Comparison of ENCODE assay signal across 22 mouse cellular contexts in genomic region chr9:71476601-71477000, GRCm38 (mm10). TPM values are rescaled to one million over a fixed set of nuclear protein-coding genes. Genes with fewer than 3 reads are reported as not detected.
DNase-seq lines count a peak whose midpoint lies in the region; ATAC-seq and TF ChIP-seq lines count a peak whose summit lies in the region.
"Had no signal": no experiment of that assay in that cellular context is flagged by ENCODE, and none has a peak within 500 bp of the region (broad histone marks: within the 10 kb centered on the region; RNA-seq: fewer than 3 reads in every experiment).

No protein-coding gene starts in this region.

- peaks cover 57% of the 10 kb centered on the region for H3K36me3 ChIP-seq in liver, postnatal 0 days (replicated peaks; ENCODE audit: insufficient read depth, low read length)
- H3K36me3 ChIP-seq in liver, embryonic 11.5 days (ENCODE audit: control insufficient read depth, insufficient read depth, low read length) = peaks cover 58% of the 10 kb centered on the region
- peaks cover 77% of the 10 kb centered on the region for H3K36me3 ChIP-seq in E14TG2a.4 (ENCODE audit: insufficient read depth, low read length)

- no peaks in the 10 kb centered on the region for H3K27me3 ChIP-seq in liver, postnatal 0 days (ENCODE audit: insufficient read depth, low read length)
- no peaks in the 10 kb centered on the region for H3K27me3 ChIP-seq in liver, embryonic 11.5 days (replicated peaks; ENCODE audit: control insufficient read depth, insufficient read depth, low read length)
- no peaks in the 10 kb centered on the region for H3K27me3 ChIP-seq in E14TG2a.4 (ENCODE audit: insufficient read depth, low read length)
- H3K27me3 ChIP-seq: embryonic facial prominence, embryonic 13.5 days; forebrain, embryonic 12.5 days; heart, embryonic 13.5 days; hindbrain, embryonic 12.5 days had no signal

- H3K4me1 ChIP-seq in liver, postnatal 0 days (ENCODE audit: insufficient read depth) = no peaks in the 10 kb centered on the region
- peaks cover 11% of the 10 kb centered on the region for H3K4me1 ChIP-seq in liver, embryonic 11.5 days (replicated peaks; ENCODE audit: control insufficient read depth, insufficient read depth, low read length)
- H3K4me1 ChIP-seq in E14TG2a.4 (replicated peaks; ENCODE audit: low read depth, low read length) = peaks cover 30% of the 10 kb centered on the region
- H3K4me1 ChIP-seq: embryonic facial prominence, embryonic 13.5 days; forebrain, embryonic 12.5 days; hindbrain, embryonic 12.5 days had no signal

- H3K9me3 ChIP-seq in liver, postnatal 0 days (ENCODE audit: low read length) = no peaks in the 10 kb centered on the region
- no peaks in the 10 kb centered on the region for H3K9me3 ChIP-seq in liver, embryonic 11.5 days (ENCODE audit: control insufficient read depth, low read length)
- H3K9me3 ChIP-seq in E14TG2a.4 (ENCODE audit: low read length) = no peaks in the 10 kb centered on the region
- H3K9me3 ChIP-seq: embryonic facial prominence, embryonic 13.5 days; forebrain, embryonic 12.5 days had no signal

- no peak overlapping the region for H3K9ac ChIP-seq in liver, postnatal 0 days (replicated peaks)
- H3K9ac ChIP-seq in liver, embryonic 11.5 days (ENCODE audit: low read depth, low read length) = no peak overlapping the region
- H3K9ac ChIP-seq: embryonic facial prominence, embryonic 13.5 days; forebrain, embryonic 12.5 days; heart, embryonic 13.5 days; hindbrain, embryonic 12.5 days had no signal

- H3K4me3 ChIP-seq in liver, postnatal 0 days (ENCODE audit: low read depth, low read length) = no peak overlapping the region
- no peak overlapping the region for H3K4me3 ChIP-seq in liver, embryonic 11.5 days (ENCODE audit: low read depth, low read length)
- H3K4me3 ChIP-seq in E14TG2a.4 (replicated peaks; ENCODE audit: low read length) = no peak overlapping the region
- H3K4me3 ChIP-seq: embryonic facial prominence, embryonic 13.5 days; forebrain, embryonic 12.5 days; heart, embryonic 13.5 days; hindbrain, embryonic 12.5 days had no signal

- peak; percentile 23 for DNase-seq in heart, adult 11 months
- DNase-seq in heart, postnatal 4 days = no peak
- no peak for DNase-seq in liver, postnatal 0 days
- no peak for DNase-seq in liver, embryonic 11.5 days (ENCODE audit: low spot score)
- DNase-seq in ZHBTc4 (ENCODE audit: low read depth, low spot score) = peak; percentile 71
- DNase-seq in kidney, postnatal 4 days = no peak
- DNase-seq: adrenal gland, postnatal 14 days; B cell, adult 2 months; cerebellum, adult 11-12 months; cerebellum, adult 9-11 months; cerebellum, postnatal 36 days; gastrocnemius, postnatal 10 days; heart, postnatal 36 days had no signal

- H3K27ac ChIP-seq in liver, postnatal 0 days (ENCODE audit: low read depth) = no peak overlapping the region
- no peak overlapping the region for H3K27ac ChIP-seq in liver, embryonic 11.5 days (ENCODE audit: low read depth, low read length)
- H3K27ac ChIP-seq: embryonic facial prominence, embryonic 13.5 days; forebrain, embryonic 12.5 days; heart, embryonic 13.5 days; hindbrain, embryonic 12.5 days had no signal

- 0 out of 2 replicates have a peak, but pooled peaks have one; percentile 5 for TF ChIP-seq CTCF in liver, postnatal 0 days (IDR thresholded peaks at IDR 0.05; ENCODE audit: low read depth)
- peak; percentile 36 for TF ChIP-seq CTCF in E14TG2a.4 (conservative IDR thresholded peaks at IDR 0.05; ENCODE audit: low read length)

- H3K4me2 ChIP-seq in liver, postnatal 0 days (ENCODE audit: low read depth, low read length) = no peak overlapping the region
- no peak overlapping the region for H3K4me2 ChIP-seq in liver, embryonic 11.5 days
- H3K4me2 ChIP-seq: embryonic facial prominence, embryonic 13.5 days; forebrain, embryonic 12.5 days; heart, embryonic 13.5 days; hindbrain, embryonic 12.5 days had no signal

- WGBS in liver, postnatal 0 days (ENCODE audit: insufficient replicate concordance) = 89% methylated on average over 3 of the region's 3 CpGs
- WGBS in liver, embryonic 11.5 days = 92% methylated on average over 3 of the region's 3 CpGs

- no peak for ATAC-seq in liver, postnatal 0 days
- ATAC-seq in liver, embryonic 11.5 days (replicated peaks; ENCODE audit: low FRiP score) = no peak
- ATAC-seq: activated CD4-positive, CD25-positive, alpha-beta regulatory T cell, adult 4 months; CD4-positive, CD25-positive, alpha-beta regulatory T cell, adult 4 months; forebrain, embryonic 16.5 days; hindbrain, embryonic 16.5 days had no signal

- TF ChIP-seq EP300 in liver, postnatal 0 days (IDR thresholded peaks at IDR 0.05; ENCODE audit: low read depth) = no peak

RNA-seq across cellular contexts. Expression of gene Polr2m, which starts 9.1 kb away (rescaled TPM):
- 100 to 1,000 TPM; 299 to 302 TPM for total RNA-seq in heart, postnatal 4 days (2021)
- 69.2 and 71.1 TPM in 2 replicates for polyA plus RNA-seq in liver, postnatal 0 days (2015; fragmentation: Nextera tagmentation; extraction: Ambion mirVana)
- polyA plus RNA-seq in liver, embryonic 11.5 days (2014; fragmentation: Nextera tagmentation; extraction: Ambion mirVana) = 260 and 294 TPM in 2 replicates

Comparison
In these comparisons a context has a peak if more than half of its experiments do, and no peak if none do; other contexts are left out.
1. DNase-seq: peak in heart, adult 11 months (single experiment) and ZHBTc4 (single experiment); none in heart, postnatal 4 days (single experiment), liver, postnatal 0 days (single experiment), liver, embryonic 11.5 days (single experiment) and kidney, postnatal 4 days (0 of 2).